8 mouse cellular contexts compared by ENCODE assay signal in the genomic region with DNA sequence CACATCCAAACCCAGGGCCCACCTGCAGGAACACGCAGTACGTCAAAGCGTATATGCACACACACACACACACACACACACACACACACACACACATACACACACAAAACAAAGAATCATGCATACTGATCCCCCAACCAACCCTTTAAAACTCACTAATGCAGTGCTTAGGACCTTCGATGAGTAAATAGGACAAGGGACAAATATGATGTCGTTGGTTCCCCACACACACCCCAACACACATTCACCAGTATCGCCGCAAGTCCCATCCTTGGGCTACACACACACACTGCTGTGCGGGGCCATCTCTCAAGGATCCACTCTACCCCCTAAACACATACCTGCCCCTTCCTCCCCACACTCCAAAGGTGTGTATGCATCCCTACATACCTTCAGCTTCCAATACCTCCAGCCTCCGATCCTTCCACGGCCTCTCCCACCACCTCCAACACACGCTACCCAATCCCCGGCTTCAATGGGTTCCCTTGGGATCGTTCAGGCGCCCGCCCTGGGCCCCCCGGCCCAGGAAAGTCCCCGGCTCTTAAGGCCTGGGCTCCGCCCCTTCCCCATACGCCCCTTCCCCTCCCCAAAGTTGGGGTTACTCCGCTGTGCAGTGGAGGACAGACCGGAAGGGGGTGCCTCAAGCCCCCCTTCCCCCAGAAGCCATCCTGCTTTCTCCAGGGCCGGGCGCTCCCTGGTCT. TPM values are rescaled to one million over a fixed set of nuclear protein-coding genes. Genes with fewer than 3 reads are reported as not detected.
DNase-seq lines count a peak whose midpoint lies in the region; ATAC-seq lines count a peak whose summit lies in the region.

No protein-coding gene starts in this region.

- peak overlapping the region; percentile 92 for H3K9ac ChIP-seq in embryonic facial prominence, embryonic 14.5 days (ENCODE audit: low read depth, low read length)
- H3K9ac ChIP-seq in intestine, embryonic 14.5 days (ENCODE audit: low read length), result peak overlapping the region; percentile 95
- H3K9ac ChIP-seq in midbrain, embryonic 16.5 days (ENCODE audit: low read depth, low read length), result peak overlapping the region; percentile 95

- intact Hi-C loops in gastrocnemius, postnatal 14 days (cut with DNase I; ENCODE audit: low total_unique reads), result no loop called here

- peaks cover 29% of the 10 kb centered on the region for H3K4me1 ChIP-seq in embryonic facial prominence, embryonic 14.5 days (ENCODE audit: control insufficient read depth, insufficient read depth, low read length)
- peaks cover 26% of the 10 kb centered on the region for H3K4me1 ChIP-seq in intestine, embryonic 14.5 days (replicated peaks; ENCODE audit: control insufficient read depth, insufficient read depth, low read length)
- peaks cover 43% of the 10 kb centered on the region for H3K4me1 ChIP-seq in midbrain, embryonic 16.5 days (ENCODE audit: control insufficient read depth, insufficient read depth, low read length)

- peak overlapping the region; percentile 65 for H3K4me2 ChIP-seq in embryonic facial prominence, embryonic 14.5 days (ENCODE audit: low read depth, low read length)
- peak overlapping the region; percentile 65 for H3K4me2 ChIP-seq in intestine, embryonic 14.5 days (ENCODE audit: low read length)
- peak overlapping the region; percentile 72 for H3K4me2 ChIP-seq in midbrain, embryonic 16.5 days (ENCODE audit: low read length)

- peak; percentile 87 for ATAC-seq in embryonic facial prominence, embryonic 14.5 days (ENCODE audit: low read depth)
- peak; percentile 65 for ATAC-seq in intestine, embryonic 14.5 days (replicated peaks; ENCODE audit: low FRiP score, low TSS enrichment, low read depth)
- peak; percentile 81 for ATAC-seq in midbrain, embryonic 16.5 days

- H3K27me3 ChIP-seq in embryonic facial prominence, embryonic 14.5 days (replicated peaks; ENCODE audit: control insufficient read depth, insufficient read depth, low read length), result no peaks in the 10 kb centered on the region
- H3K27me3 ChIP-seq in intestine, embryonic 14.5 days (replicated peaks; ENCODE audit: control insufficient read depth, insufficient read depth, low read length), result no peaks in the 10 kb centered on the region
- H3K27me3 ChIP-seq in midbrain, embryonic 16.5 days (ENCODE audit: control insufficient read depth, insufficient read depth, low read depth, low read length), result no peaks in the 10 kb centered on the region

- H3K27ac ChIP-seq in embryonic facial prominence, embryonic 14.5 days (replicated peaks; ENCODE audit: low read depth, low read length), result peak overlapping the region; percentile 95
- peak overlapping the region; percentile 87 for H3K27ac ChIP-seq in intestine, embryonic 14.5 days (ENCODE audit: low read depth)
- H3K27ac ChIP-seq in midbrain, embryonic 16.5 days (ENCODE audit: low read length), result peak overlapping the region; percentile 98

- peak; percentile 53 for DNase-seq in kidney, postnatal 10 days
- DNase-seq in kidney, postnatal 14 days, result no peak
- DNase-seq in R1 (ENCODE audit: low read depth, low spot score), result peak; percentile 73
- DNase-seq in embryonic facial prominence, embryonic 14.5 days (ENCODE audit: low spot score), result peak; percentile 94
- DNase-seq in intestine, embryonic 14.5 days (ENCODE audit: low spot score), result peak; percentile 78
- no peak for DNase-seq in gastrocnemius, postnatal 14 days
- no peak for DNase-seq in layer of hippocampus, adult 8-10 months (ENCODE audit: low spot score in 2 of 2)

- no peaks in the 10 kb centered on the region for H3K9me3 ChIP-seq in embryonic facial prominence, embryonic 14.5 days (ENCODE audit: control insufficient read depth, low read length)
- H3K9me3 ChIP-seq in intestine, embryonic 14.5 days (ENCODE audit: control insufficient read depth, low read length), result no peaks in the 10 kb centered on the region
- no peaks in the 10 kb centered on the region for H3K9me3 ChIP-seq in midbrain, embryonic 16.5 days (replicated peaks; ENCODE audit: control insufficient read depth, low read length, poor library complexity, severe bottlenecking)

- peak overlapping the region; percentile 81 for H3K4me3 ChIP-seq in embryonic facial prominence, embryonic 14.5 days (ENCODE audit: low read depth, low read length)
- peak overlapping the region; percentile 89 for H3K4me3 ChIP-seq in intestine, embryonic 14.5 days (ENCODE audit: low read depth, low read length)
- peak overlapping the region; percentile 81 for H3K4me3 ChIP-seq in midbrain, embryonic 16.5 days (ENCODE audit: low read depth, low read length)

- under 1% methylated on average over 22 of the region's 23 CpGs for WGBS in embryonic facial prominence, embryonic 14.5 days
- under 1% methylated on average over 23 of the region's 23 CpGs for whole genome bisulfite sequencing in intestine, embryonic 14.5 days
- WGBS in midbrain, embryonic 16.5 days, result 2% methylated on average over 23 of the region's 23 CpGs

- 0 out of 2 replicates have a peak, but pooled peaks cover 7% of the 10 kb centered on the region for H3K36me3 ChIP-seq in embryonic facial prominence, embryonic 14.5 days (ENCODE audit: control insufficient read depth, insufficient read depth, low read length)
- 0 out of 2 replicates have a peak, but pooled peaks cover 3% of the 10 kb centered on the region for H3K36me3 ChIP-seq in intestine, embryonic 14.5 days (ENCODE audit: control insufficient read depth, insufficient read depth, low read length)
- H3K36me3 ChIP-seq in midbrain, embryonic 16.5 days (ENCODE audit: control insufficient read depth, insufficient read depth, low read length), result no peaks in the 10 kb centered on the region

RNA-seq across cellular contexts. Expression of a gene that starts 1.9 kb away (rescaled TPM):
- polyA plus RNA-seq in embryonic facial prominence, embryonic 14.5 days (2014; fragmentation: Nextera tagmentation; extraction: Ambion mirVana), result 13.5 and 16.7 TPM in 2 replicates
- 13.9 and 15.4 TPM in 2 replicates for polyA plus RNA-seq in intestine, embryonic 14.5 days (2014; fragmentation: Nextera tagmentation; extraction: Ambion mirVana)
- 43.7 and 44.0 TPM in 2 replicates for polyA plus RNA-seq in midbrain, embryonic 16.5 days (2015; fragmentation: Nextera tagmentation; extraction: Ambion mirVana)
- 1 to 10 TPM; 1.9 to 2.6 TPM for total RNA-seq in gastrocnemius, postnatal 14 days (2021)
- total RNA-seq in layer of hippocampus, adult 8-10 months (2022), result 10 to 100 TPM; 11.1 to 16.9 (median 14.8) TPM

RNA-seq across cellular contexts. Expression of a gene that starts 31.0 kb away (rescaled TPM):
- polyA plus RNA-seq in embryonic facial prominence, embryonic 14.5 days (2014; fragmentation: Nextera tagmentation; extraction: Ambion mirVana), result 1.6 and 1.9 TPM in 2 replicates
- not detected in 2 replicates for polyA plus RNA-seq in intestine, embryonic 14.5 days (2014; fragmentation: Nextera tagmentation; extraction: Ambion mirVana)
- polyA plus RNA-seq in midbrain, embryonic 16.5 days (2015; fragmentation: Nextera tagmentation; extraction: Ambion mirVana), result 0.45 and 1.2 TPM in 2 replicates
- not detected for total RNA-seq in gastrocnemius, postnatal 14 days (2021)
- total RNA-seq in layer of hippocampus, adult 8-10 months (2022), result under 1 TPM; 0.58 to 0.98 (median 0.76) TPM

RNA-seq across cellular contexts. Expression of a gene that starts 56.0 kb away (rescaled TPM):
- polyA plus RNA-seq in embryonic facial prominence, embryonic 14.5 days (2014; fragmentation: Nextera tagmentation; extraction: Ambion mirVana), result 227 and 230 TPM in 2 replicates
- 182 and 183 TPM in 2 replicates for polyA plus RNA-seq in intestine, embryonic 14.5 days (2014; fragmentation: Nextera tagmentation; extraction: Ambion mirVana)
- polyA plus RNA-seq in midbrain, embryonic 16.5 days (2015; fragmentation: Nextera tagmentation; extraction: Ambion mirVana), result 209 and 222 TPM in 2 replicates
- total RNA-seq in gastrocnemius, postnatal 14 days (2021), result 10 to 100 TPM; 80.8 to 80.9 TPM
- 100 to 1,000 TPM; 149 to 159 (median 151) TPM for total RNA-seq in layer of hippocampus, adult 8-10 months (2022)

RNA-seq across cellular contexts. Expression of a gene that starts 56.2 kb away (rescaled TPM):
- polyA plus RNA-seq in embryonic facial prominence, embryonic 14.5 days (2014; fragmentation: Nextera tagmentation; extraction: Ambion mirVana), result 91.3 and 107 TPM in 2 replicates
- polyA plus RNA-seq in intestine, embryonic 14.5 days (2014; fragmentation: Nextera tagmentation; extraction: Ambion mirVana), result 140 TPM in 2 replicates
- 105 and 107 TPM in 2 replicates for polyA plus RNA-seq in midbrain, embryonic 16.5 days (2015; fragmentation: Nextera tagmentation; extraction: Ambion mirVana)
- 10 to 100 TPM; 33.6 to 34.5 TPM for total RNA-seq in gastrocnemius, postnatal 14 days (2021)
- 10 to 100 TPM; 63.2 to 72.4 (median 66.6) TPM for total RNA-seq in layer of hippocampus, adult 8-10 months (2022)

Comparison
In these comparisons a context has a peak if more than half of its experiments do, and no peak if none do; other contexts are left out.
1. DNase-seq: peak in kidney, postnatal 10 days (single experiment), R1 (single experiment), embryonic facial prominence, embryonic 14.5 days (single experiment) and intestine, embryonic 14.5 days (single experiment); none in kidney, postnatal 14 days (single experiment), gastrocnemius, postnatal 14 days (single experiment) and layer of hippocampus, adult 8-10 months (0 of 2).
2. Peak in every context shown above with its lines, with median percentiles within 50 percentile points of each other: ATAC-seq, H3K27ac ChIP-seq, H3K4me2 ChIP-seq, H3K4me3 ChIP-seq and H3K9ac ChIP-seq.